Mouse (Mus musculus) spleen, postnatal 36 days (tissue): Measurements from ENCODE around the gene Rgl1.

Experiments
- DNase-seq, 2 experiments: peaks; one replicate each; pipeline ENCODE4 v3.0.0; 2022; ENCODE audit warnings: low spot score in 2 of 2, mixed read lengths in 1 of 2

The Rgl1 gene

GRCm38 (mm10) chr1:152549061-152549738, 217.0 kb downstream of the Rgl1 start:
- no peak for DNase-seq

- no peak for DNase-seq
These were observed 222.5 kb downstream of the Rgl1 start for GRCm38 (mm10) chr1:152543449-152544159.

GRCm38 (mm10) chr1:152542747-152543378, 223.3 kb downstream of the Rgl1 start:
- no peak for DNase-seq

GRCm38 (mm10) chr1:152540304-152540887, 225.8 kb downstream of the Rgl1 start:
- DNase-seq, result no peak

- no peak for DNase-seq
These were observed 227.3 kb downstream of the Rgl1 start for GRCm38 (mm10) chr1:152538817-152539216.

GRCm38 (mm10) chr1:152537186-152537585, 229.0 kb downstream of the Rgl1 start:
- no peak for DNase-seq

GRCm38 (mm10) chr1:152536416-152537018, 229.6 kb downstream of the Rgl1 start:
- DNase-seq, result no peak

GRCm38 (mm10) chr1:152534531-152534930, 231.6 kb downstream of the Rgl1 start:
- no peak for DNase-seq

- no peak for DNase-seq
These were observed 234.7 kb downstream of the Rgl1 start for GRCm38 (mm10) chr1:152531498-152531897.

GRCm38 (mm10) chr1:152528778-152529177, 237.4 kb downstream of the Rgl1 start:
- DNase-seq, result peak; percentile 46 to 60

- no peak for DNase-seq
These were observed 237.9 kb downstream of the Rgl1 start for GRCm38 (mm10) chr1:152528214-152528613.

GRCm38 (mm10) chr1:152526154-152526553, 240.0 kb downstream of the Rgl1 start:
- DNase-seq, result no peak

GRCm38 (mm10) chr1:152524987-152525648, 241.0 kb downstream of the Rgl1 start:
- DNase-seq, result peak; percentile 62 to 64

- no peak for DNase-seq
These were observed 241.9 kb downstream of the Rgl1 start for GRCm38 (mm10) chr1:152524098-152524892.

- DNase-seq, result no peak
These were observed 242.9 kb downstream of the Rgl1 start for GRCm38 (mm10) chr1:152523292-152523691.

GRCm38 (mm10) chr1:152522226-152522625, 243.9 kb downstream of the Rgl1 start:
- DNase-seq, result no peak

GRCm38 (mm10) chr1:152520798-152521575, 245.2 kb downstream of the Rgl1 start:
- DNase-seq, result peak; percentile 40 to 41

GRCm38 (mm10) chr1:152518971-152519370, 247.2 kb downstream of the Rgl1 start:
- no peak for DNase-seq

- DNase-seq, result no peak
These were observed 249.0 kb downstream of the Rgl1 start for GRCm38 (mm10) chr1:152517057-152517570.

- DNase-seq, result no peak
These were observed 251.9 kb downstream of the Rgl1 start for GRCm38 (mm10) chr1:152514256-152514655.
